Mouse (Mus musculus) Patski (cell line): ENCODE measurements at regions not wholly inside any gene's neighbourhood (a gene's known extent, or its start where the extent isn't known, plus 50 kb on each side); places are given as distances from the start of the nearest gene placed in this dataset.

Experiments
- ATAC-seq: fragments of 100-300 bp; one replicate; pipeline ENCODE4 v1.8.0; 2021
- CTCF ChIA-PET: fragments of 350-600 bp; sonication (Branson Sonifier 250); formaldehyde crosslinking; loops from one replicate; lab custom pipeline; 2022; ENCODE audit warnings: inconsistent platforms; lab: Charles Lee
- POLR2A ChIA-PET: fragments of 350-600 bp; sonication (Branson Sonifier 250); formaldehyde crosslinking; loops from one replicate; lab custom pipeline; 2022; ENCODE audit warnings: antibody characterized with exemption, inconsistent platforms; lab: Charles Lee
- DNase-seq: peaks from one replicate; pipeline ENCODE4 v3.0.0-alpha.2; 2011; ENCODE audit warnings: low read depth, low spot score
- H3K27me3 ChIP-seq: fragments of 371-371 bp; one replicate; pipeline ENCODE4 v1.5.1; 2021
- CTCF ChIP-seq: fragments of 100-300 bp; IDR thresholded peaks from one replicate; pipeline ENCODE4 v1.5.1; 2021
- in situ Hi-C: fragments of 300-500 bp; cut with MboI; formaldehyde crosslinking; loops from 3 replicates; pipeline ENCODE4 v1.11.1; 2018; ENCODE audit warnings: low pct_unique_long_range_greater_than_20kb, mixed read lengths

DNA sequence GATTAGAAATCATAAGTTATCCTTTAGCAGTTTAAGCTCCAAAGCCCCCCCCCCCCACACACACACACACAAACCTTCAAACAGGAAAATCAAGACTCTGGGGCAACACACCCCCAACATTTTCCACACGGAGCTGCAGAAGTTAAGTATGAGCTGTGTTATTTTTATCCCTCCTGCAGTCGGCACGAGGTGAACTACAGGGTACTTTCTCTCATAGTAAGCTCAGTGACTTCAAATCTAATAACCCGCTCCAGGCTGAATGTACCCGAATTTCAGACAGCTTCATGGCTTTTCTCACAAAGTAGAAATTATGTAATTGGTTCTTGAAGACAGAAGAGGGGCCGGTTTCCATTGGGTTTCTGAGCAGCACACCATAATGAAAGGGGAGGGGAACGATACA is 591.2 kb upstream of the Tmem132c start:
- TF ChIP-seq CTCF: no peak
- H3K27me3 ChIP-seq: no peaks in the 10 kb centered on the region
- POLR2A ChIA-PET: no interaction called here
- no peak for ATAC-seq
- in situ Hi-C loops: no loop called here
- CTCF ChIA-PET: interaction anchor here (0.9 kb wide), 1 partner anchor 13 kb away, joined by 4 read pairs; no protein-coding TSS in a partner anchor
- no peak for DNase-seq

DNA sequence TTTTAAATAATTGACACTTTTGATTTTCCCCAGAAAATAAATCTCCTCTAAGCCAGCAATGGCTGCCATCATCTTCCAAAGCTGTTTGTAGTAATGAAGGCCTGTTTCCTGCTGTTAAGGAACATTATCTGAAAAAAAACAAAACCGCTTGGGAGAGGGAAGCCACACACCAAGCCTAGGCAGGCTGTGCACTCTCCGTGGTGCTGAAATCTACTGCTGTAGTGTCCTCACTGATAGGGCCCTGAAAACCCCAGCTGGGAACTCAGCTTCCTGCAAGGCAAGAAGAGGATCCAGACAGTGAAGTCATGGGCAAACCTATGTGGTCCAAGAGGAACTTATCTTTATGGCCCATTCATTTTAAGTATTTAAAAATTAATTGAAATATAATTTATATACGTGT is 590.2 kb upstream of the Tmem132c start:
- no peak for TF ChIP-seq CTCF
- in situ Hi-C loops: no loop called here
- ATAC-seq (no peak), DNase-seq (no peak)
- POLR2A ChIA-PET: no interaction called here
- CTCF ChIA-PET: no interaction called here
- H3K27me3 ChIP-seq: no peaks in the 10 kb centered on the region

GRCm38 (mm10) chr5:126662648-126663047 is 579.0 kb upstream of the Tmem132c start:
- ATAC-seq (no peak), DNase-seq (no peak)
- in situ Hi-C loops: no loop called here
- ChIA-PET CTCF (no interaction called here), POLR2A (no interaction called here)
- no peaks in the 10 kb centered on the region for H3K27me3 ChIP-seq
- TF ChIP-seq CTCF: no peak

DNA sequence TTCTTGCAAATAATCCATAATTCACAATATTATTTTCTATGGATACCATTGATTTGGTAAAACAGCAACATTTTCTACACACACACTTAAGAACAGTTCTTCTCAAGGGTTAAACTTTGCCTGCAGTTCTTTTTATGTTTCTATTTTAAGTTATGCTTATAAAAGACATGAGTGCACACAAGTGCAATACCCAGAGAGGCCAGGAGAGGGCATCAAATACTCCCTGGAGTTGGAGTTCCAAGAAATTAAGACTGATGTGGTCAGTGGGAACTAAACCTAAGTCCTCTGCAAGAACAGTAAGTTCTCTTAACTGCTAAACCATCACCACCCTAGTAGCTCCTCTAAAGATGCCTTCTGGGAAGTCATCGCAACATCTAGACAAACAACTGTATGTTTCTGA is 570.5 kb upstream of the Tmem132c start:
- in situ Hi-C loops: no loop called here
- no peak for ATAC-seq
- POLR2A ChIA-PET: no interaction called here

DNA sequence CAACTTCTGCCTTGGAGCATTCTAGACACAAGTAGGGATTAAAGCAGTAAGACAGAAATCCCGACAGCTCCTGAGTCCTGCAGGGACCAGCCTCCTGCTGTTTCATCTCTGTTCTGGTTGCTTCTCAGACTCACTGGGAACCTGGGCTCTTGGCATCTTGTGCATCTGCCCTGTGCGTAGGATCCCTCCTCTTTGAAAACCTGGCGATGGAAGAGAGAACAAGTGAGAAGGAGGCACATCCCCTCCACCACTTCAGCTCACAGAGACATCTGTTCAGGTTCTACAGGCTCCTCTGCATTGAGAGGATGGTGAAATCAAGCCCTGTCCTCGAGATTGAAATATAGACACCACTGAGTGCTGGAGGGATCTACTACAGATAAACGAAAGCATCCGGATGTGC is 561.3 kb upstream of the Tmem132c start:
- in situ Hi-C loops: no loop called here
- ChIA-PET CTCF (no interaction called here), POLR2A (no interaction called here)
- no peak for DNase-seq
- no peak for ATAC-seq
- TF ChIP-seq CTCF: no peak
- H3K27me3 ChIP-seq: no peaks in the 10 kb centered on the region

More for the DNA sequence above, 570.5 kb upstream of the Tmem132c start:
- no peaks in the 10 kb centered on the region for H3K27me3 ChIP-seq
- DNase-seq: no peak
- peak; percentile 30 for TF ChIP-seq CTCF
- CTCF ChIA-PET: no interaction called here

DNA sequence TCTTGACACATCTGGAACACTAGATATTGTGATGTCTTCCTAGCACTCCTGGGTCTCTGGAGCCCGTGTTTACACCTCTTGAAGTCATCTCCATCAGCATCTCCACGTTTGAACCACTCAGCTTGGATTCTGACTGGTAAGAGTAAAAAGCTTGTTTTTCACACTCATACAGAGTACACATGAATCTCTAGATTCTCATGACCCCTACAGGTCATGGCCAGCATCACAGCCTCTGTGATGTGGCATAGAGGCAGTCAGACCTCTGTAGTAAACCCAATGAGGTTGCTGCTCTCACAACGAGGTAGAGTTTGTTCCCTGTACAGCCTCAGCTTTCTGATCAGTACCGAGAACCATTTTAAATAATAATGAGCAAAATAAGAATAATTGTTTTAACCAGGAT is 542.3 kb upstream of the Tmem132c start:
- CTCF ChIA-PET: no interaction called here
- DNase-seq: no peak

GRCm38 (mm10) chr5:126703516-126704282 is 537.9 kb upstream of the Tmem132c start:
- CTCF ChIA-PET: no interaction called here
- no peak for TF ChIP-seq CTCF
- in situ Hi-C loops: no loop called here
- ATAC-seq (no peak), DNase-seq (no peak)
- H3K27me3 ChIP-seq: no peaks in the 10 kb centered on the region
- POLR2A ChIA-PET: no interaction called here

More for the DNA sequence above, 542.3 kb upstream of the Tmem132c start:
- POLR2A ChIA-PET: no interaction called here
- in situ Hi-C loops: no loop called here
- TF ChIP-seq CTCF: peak; percentile 21
- no peak for ATAC-seq
- no peaks in the 10 kb centered on the region for H3K27me3 ChIP-seq

GRCm38 (mm10) chr5:126705871-126706270 is 535.7 kb upstream of the Tmem132c start:
- in situ Hi-C loops: no loop called here
- ChIA-PET CTCF (interaction anchor here (0.9 kb wide), 1 partner anchor 160 kb away, joined by 3 read pairs; no protein-coding TSS in a partner anchor), POLR2A (no interaction called here)
- DNase-seq (no peak), ATAC-seq (no peak)
- no peaks in the 10 kb centered on the region for H3K27me3 ChIP-seq
- no peak for TF ChIP-seq CTCF

DNA sequence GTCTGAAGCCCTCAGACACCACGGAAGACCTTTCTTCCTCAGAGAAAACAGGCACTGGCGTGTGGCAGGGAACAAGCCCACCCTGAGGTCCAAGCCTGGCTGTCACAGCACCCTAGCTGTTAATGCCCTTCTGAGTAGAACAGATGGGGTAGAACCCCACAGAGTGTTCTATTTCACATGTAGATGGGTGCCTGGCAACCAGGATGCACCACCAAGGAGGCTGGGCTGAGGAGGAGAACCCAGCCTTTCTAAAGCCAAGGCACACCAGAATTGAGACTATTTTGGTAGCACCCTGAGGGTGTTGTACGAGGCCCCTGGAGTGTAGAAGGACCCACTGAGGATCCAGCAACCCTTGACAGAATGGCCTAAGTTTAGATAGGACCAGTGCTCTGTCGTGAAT is 534.9 kb upstream of the Tmem132c start:
- POLR2A ChIA-PET: no interaction called here
- in situ Hi-C loops: no loop called here
- no peak for DNase-seq
- CTCF ChIA-PET: no interaction called here
- no peak for ATAC-seq
- no peak for TF ChIP-seq CTCF
- H3K27me3 ChIP-seq: no peaks in the 10 kb centered on the region

DNA sequence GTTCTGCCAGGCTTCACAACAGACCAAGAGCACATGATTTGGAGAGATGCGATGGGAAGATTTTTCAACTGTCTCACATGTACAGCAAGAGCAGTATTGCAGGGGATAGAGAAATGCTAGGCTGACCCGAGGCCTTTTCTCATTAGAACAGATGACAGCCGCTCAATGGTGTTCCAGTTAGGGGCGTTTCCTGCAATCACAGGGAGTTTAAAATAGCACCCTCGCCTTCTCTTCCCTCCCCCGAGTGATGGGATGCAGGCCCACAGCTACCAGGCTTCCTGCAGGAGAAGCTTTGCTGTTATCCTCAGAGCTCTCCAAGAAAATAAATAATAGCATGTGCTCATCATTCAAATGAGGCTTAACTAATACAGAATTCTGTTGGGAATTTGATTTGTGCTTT is 526.9 kb upstream of the Tmem132c start:
- no peaks in the 10 kb centered on the region for H3K27me3 ChIP-seq
- no peak for TF ChIP-seq CTCF
- no peak for ATAC-seq
- no peak for DNase-seq
- in situ Hi-C loops: no loop called here
- CTCF ChIA-PET: no interaction called here
- POLR2A ChIA-PET: interaction anchor here (0.8 kb wide), 1 partner anchor 993 kb away, joined by 3 read pairs; no protein-coding TSS in a partner anchor

DNA sequence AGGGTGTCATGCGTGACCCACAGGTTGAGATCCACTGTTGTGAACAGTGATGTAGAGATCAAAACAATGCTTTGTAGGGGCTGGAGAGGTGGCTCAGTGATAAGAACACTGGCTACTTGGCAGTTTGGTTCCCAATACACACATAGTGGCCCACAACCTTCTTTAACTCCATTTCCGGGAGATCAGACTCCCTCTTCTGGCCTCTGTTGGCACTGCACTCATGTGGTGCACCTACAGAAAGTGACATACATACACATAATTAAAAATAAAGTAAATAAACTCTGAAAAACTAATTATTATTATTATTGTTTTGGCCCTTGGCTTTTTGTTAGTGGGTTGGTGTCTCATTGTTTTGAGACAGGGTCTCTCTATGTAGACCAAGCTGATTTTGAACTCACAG is 523.2 kb upstream of the Tmem132c start:
- H3K27me3 ChIP-seq: no peaks in the 10 kb centered on the region
- DNase-seq (no peak), ATAC-seq (no peak)
- in situ Hi-C loops: no loop called here
- POLR2A ChIA-PET: no interaction called here
- TF ChIP-seq CTCF: no peak
- CTCF ChIA-PET: no interaction called here
